8 mouse cellular contexts compared by ENCODE assay signal in genomic region chr1:64078747-64079211, GRCm38 (mm10). TPM values are rescaled to one million over a fixed set of nuclear protein-coding genes. Genes with fewer than 3 reads are reported as not detected.
DNase-seq lines count a peak whose midpoint lies in the region; ATAC-seq lines count a peak whose summit lies in the region.

No protein-coding gene starts in this region.

- no peak overlapping the region for H3K27ac ChIP-seq in lung, embryonic 16.5 days (ENCODE audit: low read length)
- H3K27ac ChIP-seq in brown adipose tissue, adult 24 weeks (replicated peaks; ENCODE audit: low read depth, low read length): peak overlapping the region; percentile 97
- peak overlapping the region; percentile 42; the same call in 1 of the 2 replicates for H3K27ac ChIP-seq in heart, embryonic 10.5 days
- H3K27ac ChIP-seq in liver, embryonic 11.5 days (ENCODE audit: low read depth, low read length): peak overlapping the region; percentile 48

- no peaks in the 10 kb centered on the region for H3K4me1 ChIP-seq in lung, embryonic 16.5 days (replicated peaks; ENCODE audit: control insufficient read depth, insufficient read depth, low read length)
- H3K4me1 ChIP-seq in brown adipose tissue, adult 24 weeks (ENCODE audit: control insufficient read depth, insufficient read depth, insufficient read length, low read length): peaks cover 28% of the 10 kb centered on the region
- H3K4me1 ChIP-seq in heart, embryonic 10.5 days: peaks cover 27% of the 10 kb centered on the region
- peaks cover 16% of the 10 kb centered on the region for H3K4me1 ChIP-seq in liver, embryonic 11.5 days (replicated peaks; ENCODE audit: control insufficient read depth, insufficient read depth, low read length)

- peaks cover 7% of the 10 kb centered on the region for H3K36me3 ChIP-seq in lung, embryonic 16.5 days (ENCODE audit: control insufficient read depth, insufficient read depth, low read length)
- H3K36me3 ChIP-seq in heart, embryonic 10.5 days: peaks cover 36% of the 10 kb centered on the region
- H3K36me3 ChIP-seq in liver, embryonic 11.5 days (ENCODE audit: control insufficient read depth, insufficient read depth, low read length): peaks cover 7% of the 10 kb centered on the region; the same call in 1 of the 2 replicates
- H3K36me3 ChIP-seq in splenic B cell, adult 2 months (ENCODE audit: control insufficient read depth, insufficient read depth, low read length, poor library complexity, severe bottlenecking): no peaks in the 10 kb centered on the region

- 73% methylated on average over 20 of the region's 20 CpGs for WGBS in lung, embryonic 16.5 days
- WGBS in heart, embryonic 10.5 days: 73% methylated on average over 20 of the region's 20 CpGs
- WGBS in liver, embryonic 11.5 days: 46% methylated on average over 20 of the region's 20 CpGs

- no peaks in the 10 kb centered on the region for H3K9me3 ChIP-seq in lung, embryonic 16.5 days (ENCODE audit: control insufficient read depth, low read length)
- H3K9me3 ChIP-seq in heart, embryonic 10.5 days: no peaks in the 10 kb centered on the region
- H3K9me3 ChIP-seq in liver, embryonic 11.5 days (ENCODE audit: control insufficient read depth, low read length): no peaks in the 10 kb centered on the region

- peak; percentile 17; the same call in 1 of the 2 replicates for ATAC-seq in lung, embryonic 16.5 days (ENCODE audit: low read depth)
- ATAC-seq in liver, embryonic 11.5 days (replicated peaks; ENCODE audit: low FRiP score): peak; percentile 80

- H3K9ac ChIP-seq in lung, embryonic 16.5 days (ENCODE audit: low read length): no peak overlapping the region
- H3K9ac ChIP-seq in liver, embryonic 11.5 days (ENCODE audit: low read depth, low read length): peak overlapping the region; percentile 26

- no peak overlapping the region for H3K4me3 ChIP-seq in lung, embryonic 16.5 days (ENCODE audit: low read length)
- H3K4me3 ChIP-seq in brown adipose tissue, adult 24 weeks (ENCODE audit: insufficient read depth, low read depth, low read length): peak overlapping the region; percentile 53
- no peak overlapping the region for H3K4me3 ChIP-seq in heart, embryonic 10.5 days
- peak overlapping the region; percentile 39 for H3K4me3 ChIP-seq in liver, embryonic 11.5 days (ENCODE audit: low read depth, low read length)

- no peaks in the 10 kb centered on the region for H3K27me3 ChIP-seq in lung, embryonic 16.5 days (ENCODE audit: control insufficient read depth, insufficient read depth, low read depth, low read length)
- no peaks in the 10 kb centered on the region for H3K27me3 ChIP-seq in heart, embryonic 10.5 days (ENCODE audit: insufficient read depth, poor library complexity, severe bottlenecking)
- no peaks in the 10 kb centered on the region for H3K27me3 ChIP-seq in liver, embryonic 11.5 days (replicated peaks; ENCODE audit: control insufficient read depth, insufficient read depth, low read length)
- no peaks in the 10 kb centered on the region for H3K27me3 ChIP-seq in splenic B cell, adult 2 months (ENCODE audit: control insufficient read depth, insufficient read depth, low read length, poor library complexity, severe bottlenecking)

- DNase-seq in lung, postnatal 25 days (ENCODE audit: low spot score): no peak
- no peak for DNase-seq in heart, embryonic 10.5 days (ENCODE audit: low spot score)
- DNase-seq in liver, embryonic 11.5 days (ENCODE audit: low spot score): no peak
- DNase-seq in splenic B cell, adult 2 months (ENCODE audit: low read depth, low spot score): peak; percentile 83
- no peak for DNase-seq in right cerebral cortex, postnatal 10 days (ENCODE audit: low spot score in 2 of 2)
- DNase-seq in c-Kit-positive CD71-positive TER-119-positive erythroid progenitor cells, embryonic 14.5 days (ENCODE audit: low spot score): no peak

- no peak overlapping the region for H3K4me2 ChIP-seq in lung, embryonic 16.5 days (ENCODE audit: low read depth, low read length)
- H3K4me2 ChIP-seq in liver, embryonic 11.5 days: peak overlapping the region; percentile 60

RNA-seq across cellular contexts. Expression of gene Klf7, which starts 43.3 kb away (rescaled TPM):
- polyA plus RNA-seq in lung, embryonic 16.5 days (2015; fragmentation: Nextera tagmentation; extraction: Ambion mirVana): 25.6 and 25.8 TPM in 2 replicates
- polyA plus RNA-seq in brown adipose tissue, adult 24 weeks (2012; ENCODE audit: insufficient read depth, insufficient read length, missing spikeins): 3.5 and 5.8 TPM in 2 replicates
- polyA plus RNA-seq in heart, embryonic 10.5 days (2016; fragmentation: Nextera tagmentation; extraction: Ambion mirVana): 15.1 and 15.8 TPM in 2 replicates
- 9.5 and 10.1 TPM in 2 replicates for polyA plus RNA-seq in liver, embryonic 11.5 days (2014; fragmentation: Nextera tagmentation; extraction: Ambion mirVana)

Comparison
In these comparisons a context has a peak if more than half of its experiments do, and no peak if none do; other contexts are left out.
1. H3K4me3 ChIP-seq: peak in brown adipose tissue, adult 24 weeks (single experiment) and liver, embryonic 11.5 days (single experiment); none in lung, embryonic 16.5 days (single experiment) and heart, embryonic 10.5 days (single experiment).